Mouse (Mus musculus) WW6 (cell line): ENCODE measurements around the gene Mtx1.
"Not testable (repeated sequence)": the region's sequence is repeated elsewhere in the genome, so short reads cannot be mapped to it uniquely, and the experiment has no call there.

Experiments used
- DNase-seq: peaks from one replicate; pipeline ENCODE4 v3.0.0-alpha.2; 2013; ENCODE audit warnings: low read depth, low spot score

Gene Mtx1

DNA sequence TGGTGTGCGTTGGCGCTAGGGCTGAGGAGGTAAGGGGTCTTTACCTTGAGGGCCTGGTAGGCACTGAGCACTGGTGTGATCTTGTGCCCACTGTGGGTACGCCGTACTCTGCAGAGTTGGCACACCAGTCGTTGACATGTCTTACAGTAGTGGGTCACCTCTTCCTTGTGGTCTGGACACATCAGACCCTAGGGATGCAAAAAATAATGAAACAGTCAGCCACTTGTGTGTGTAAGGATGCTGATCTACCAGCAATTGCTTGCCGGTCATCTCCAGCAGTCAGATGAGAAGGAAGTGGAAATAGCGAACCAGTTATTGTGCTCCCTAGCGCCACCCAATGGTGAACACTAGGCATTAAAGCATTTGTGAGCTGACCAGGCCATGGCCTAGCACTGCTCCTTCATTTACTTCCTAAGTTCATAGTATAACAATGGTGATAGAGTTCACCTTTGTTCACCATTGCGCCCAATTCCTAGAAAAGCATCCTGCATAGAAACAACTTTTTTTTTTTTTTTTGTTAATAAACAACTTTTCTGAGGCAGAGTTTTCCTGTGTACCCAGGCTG is 15.5 kb upstream of the Mtx1 start:
- DNase-seq = no peak

DNA sequence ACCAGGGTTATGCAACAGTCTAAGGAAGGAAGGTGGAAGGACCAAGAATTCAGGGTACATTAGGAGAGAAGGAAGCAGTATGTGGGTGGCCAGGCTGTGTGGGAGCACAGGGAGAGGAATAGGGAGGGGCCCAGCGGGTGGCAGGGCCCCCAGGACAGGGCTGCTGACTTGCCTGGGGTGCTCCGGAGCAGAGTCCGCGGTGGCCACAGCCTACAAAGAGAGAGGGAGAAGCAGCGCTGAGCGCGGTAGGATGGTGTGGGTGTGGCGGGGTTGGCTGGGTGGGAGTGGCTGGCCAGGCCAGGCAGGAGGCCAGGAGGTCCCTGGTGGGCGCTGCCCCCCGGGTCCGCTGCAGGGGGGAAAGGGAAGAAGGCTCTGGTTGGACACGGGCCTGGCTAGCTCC is 11.6 kb upstream of the Mtx1 start:
- DNase-seq = no peak

DNA sequence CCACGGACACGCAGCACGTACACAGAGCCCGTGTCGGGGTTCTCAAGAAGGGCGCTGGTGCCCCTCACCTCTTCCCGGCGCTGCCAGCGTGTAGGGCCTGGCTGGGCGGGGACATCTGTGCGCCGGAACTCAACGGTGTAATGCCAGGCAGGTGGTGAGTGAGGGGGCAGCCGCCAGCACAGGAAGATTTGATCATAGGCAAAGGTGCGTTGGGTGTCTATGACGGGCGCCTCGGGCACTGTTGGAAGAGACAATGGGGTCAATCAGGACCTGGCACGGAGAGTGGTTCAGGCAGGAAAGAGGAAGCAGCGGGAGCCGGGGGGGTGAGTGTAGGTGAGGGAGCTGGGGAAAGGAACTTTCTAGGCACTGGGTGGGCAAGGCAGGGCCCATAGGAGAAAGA is 10.8 kb upstream of the Mtx1 start:
- no peak for DNase-seq

DNA sequence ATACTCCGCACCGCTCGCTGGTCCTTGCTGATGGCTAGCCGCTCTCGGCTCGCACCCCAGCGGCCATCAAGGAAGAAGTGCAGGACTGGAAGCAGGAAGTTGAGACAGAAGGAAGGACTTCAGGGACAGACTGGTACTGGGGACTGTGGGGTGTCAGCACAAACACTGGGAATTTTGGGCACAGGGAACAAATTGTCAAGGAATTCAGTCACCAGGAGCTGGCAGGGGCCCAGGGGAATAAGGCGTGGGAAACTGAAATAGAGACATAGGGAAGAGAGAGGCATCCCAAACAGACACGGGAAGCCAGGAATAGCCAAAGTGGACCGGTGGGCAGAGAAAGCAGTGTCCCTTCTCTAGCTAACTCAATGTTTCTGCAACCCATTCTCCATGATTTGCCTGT is 9.6 kb upstream of the Mtx1 start:
- no peak for DNase-seq

DNA sequence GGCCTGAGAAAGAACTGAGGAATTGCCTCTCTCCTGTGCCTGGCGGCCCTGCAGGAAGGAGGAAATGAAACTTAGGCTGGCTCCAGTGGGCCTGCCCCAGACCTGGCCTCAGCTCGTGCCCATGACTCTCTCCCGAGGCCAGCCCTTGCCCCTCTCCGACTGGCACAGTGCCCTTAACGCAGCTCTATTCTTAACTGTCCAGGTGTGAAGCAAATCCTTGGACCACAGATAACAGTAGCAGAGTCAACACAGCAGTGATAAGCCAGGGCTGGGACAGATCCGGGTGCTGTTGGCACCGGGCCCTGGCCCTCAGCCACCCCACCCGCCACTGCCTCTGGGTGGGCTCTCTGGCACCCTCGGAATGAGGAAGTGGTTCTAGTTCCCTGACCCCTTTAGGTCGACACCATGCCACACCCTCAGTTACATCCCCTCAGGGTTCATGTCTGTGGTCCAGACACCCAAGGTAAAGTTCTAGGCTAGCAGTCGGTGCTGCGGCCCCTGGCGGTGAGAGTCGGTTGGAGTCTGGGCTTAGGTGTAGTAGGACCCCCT is 6.7 kb upstream of the Mtx1 start:
- DNase-seq = no peak

DNA sequence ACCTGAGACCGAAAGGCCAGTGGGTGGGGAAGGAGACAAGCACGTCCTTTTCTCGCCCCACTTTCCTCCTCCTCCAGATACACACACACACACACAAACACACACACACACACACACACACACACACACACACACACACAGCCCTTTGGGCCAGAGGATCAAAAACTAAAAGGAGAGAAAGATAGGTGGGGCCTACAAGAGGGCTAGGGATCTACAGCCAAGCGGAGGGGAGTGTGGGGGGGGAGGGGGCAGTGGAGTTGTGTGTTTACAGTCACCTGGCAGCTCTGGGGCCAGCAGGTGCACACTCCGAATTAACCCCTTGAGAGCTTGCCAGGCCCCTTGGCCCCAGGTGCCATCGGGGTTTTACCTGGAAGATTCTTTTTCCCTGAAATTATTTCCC is 5.7 kb upstream of the Mtx1 start:
- DNase-seq = no peak

DNA sequence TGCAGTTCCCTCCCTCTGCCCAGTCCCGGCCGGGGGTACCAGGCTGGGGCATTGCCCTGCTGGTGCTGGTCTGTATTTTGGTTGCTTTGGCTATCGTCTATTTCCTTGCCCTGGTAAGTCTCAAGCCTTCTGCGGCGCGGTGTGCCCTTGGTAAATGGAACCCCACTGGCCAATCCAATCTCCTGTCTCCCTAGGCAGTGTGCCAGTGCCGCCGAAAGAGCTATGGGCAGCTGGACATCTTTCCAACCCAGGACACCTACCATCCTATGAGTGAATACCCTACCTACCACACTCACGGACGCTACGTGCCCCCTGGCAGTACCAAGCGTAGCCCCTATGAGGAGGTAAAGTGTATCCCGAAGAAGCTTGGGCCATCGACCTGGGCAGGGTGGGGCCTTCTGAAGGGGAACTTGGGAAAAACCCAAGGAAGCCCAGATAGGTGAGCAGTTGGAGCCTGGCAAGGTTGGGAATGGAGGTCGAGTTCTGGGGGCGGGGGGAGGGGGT is 4.9 kb upstream of the Mtx1 start:
- DNase-seq = no peak

DNA sequence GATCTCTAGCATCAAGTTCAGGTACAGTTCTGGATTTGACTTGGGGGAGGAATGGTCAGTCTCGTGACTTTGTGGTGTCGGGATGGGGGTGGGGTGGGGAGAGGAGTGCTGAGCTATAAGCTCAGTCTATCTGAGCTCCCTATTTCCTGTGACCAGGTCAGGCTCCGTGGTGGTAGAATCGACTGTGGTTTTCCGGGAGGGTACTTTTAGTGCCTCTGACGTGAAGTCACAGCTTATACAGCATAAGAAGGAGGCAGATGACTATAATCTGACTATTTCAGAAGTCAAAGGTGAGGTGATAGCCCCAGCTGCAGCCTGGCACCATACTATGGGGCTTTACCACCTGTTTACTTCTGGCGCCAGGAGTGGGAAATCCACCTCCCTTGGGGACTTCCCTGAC is 4.5 kb upstream of the Mtx1 start:
- DNase-seq = no peak

DNA sequence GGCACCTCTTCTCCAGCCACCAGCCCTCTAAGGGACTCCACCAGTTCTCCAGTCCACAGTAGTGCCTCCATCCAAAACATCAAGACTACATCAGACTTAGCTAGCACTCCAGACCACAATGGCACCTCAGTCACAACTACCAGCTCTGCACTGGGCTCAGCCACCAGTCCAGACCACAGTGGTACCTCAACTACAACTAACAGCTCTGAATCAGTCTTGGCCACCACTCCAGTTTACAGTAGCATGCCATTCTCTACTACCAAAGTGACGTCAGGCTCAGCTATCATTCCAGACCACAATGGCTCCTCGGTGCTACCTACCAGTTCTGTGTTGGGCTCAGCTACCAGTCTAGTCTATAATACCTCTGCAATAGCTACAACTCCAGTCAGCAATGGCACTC is 3.7 kb upstream of the Mtx1 start:
- no peak for DNase-seq

DNA sequence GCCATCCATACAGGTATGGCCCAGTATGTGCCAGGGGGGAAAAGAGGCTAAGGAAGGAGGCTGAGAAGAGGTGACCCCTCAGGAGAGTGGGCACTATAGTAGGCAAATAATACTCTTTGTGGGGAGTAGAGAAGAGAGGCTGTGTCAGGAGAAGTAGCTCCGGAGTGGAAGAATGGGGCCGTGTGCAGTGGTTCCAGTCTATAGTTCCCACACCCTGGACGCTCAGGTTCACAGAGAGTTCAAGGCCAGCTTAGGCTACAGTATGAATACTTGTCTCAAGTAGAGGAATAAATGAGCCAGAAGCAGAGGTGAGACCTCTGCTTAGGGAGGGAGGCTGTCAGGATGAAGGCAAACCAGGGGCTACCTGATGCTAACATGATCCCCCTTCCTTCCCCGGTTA is 2.4 kb upstream of the Mtx1 start:
- DNase-seq = no peak

DNA sequence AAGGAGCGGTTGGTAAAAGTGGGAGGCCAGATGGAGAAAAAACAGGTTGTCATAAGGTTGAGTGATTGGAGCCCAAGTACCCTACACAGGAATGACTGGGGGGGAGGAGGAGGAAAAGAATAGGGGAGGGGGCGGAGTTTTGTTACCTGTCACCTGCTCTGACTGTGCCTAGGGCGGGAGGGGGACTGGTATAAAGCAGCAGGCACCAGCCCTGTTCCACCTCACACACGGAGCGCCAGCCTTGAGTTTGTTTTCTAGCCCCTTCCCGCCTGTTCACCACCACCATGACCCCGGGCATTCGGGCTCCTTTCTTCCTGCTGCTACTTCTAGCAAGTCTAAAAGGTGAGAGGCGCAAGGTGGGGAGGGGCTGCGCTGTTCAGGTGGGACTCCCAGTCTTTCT is 1.9 kb upstream of the Mtx1 start, which contains the start of gene Muc1:
TSS of gene Muc1 (plus strand) at position 222 of the 400 bp plus-strand sequence.
- DNase-seq = no peak

DNA sequence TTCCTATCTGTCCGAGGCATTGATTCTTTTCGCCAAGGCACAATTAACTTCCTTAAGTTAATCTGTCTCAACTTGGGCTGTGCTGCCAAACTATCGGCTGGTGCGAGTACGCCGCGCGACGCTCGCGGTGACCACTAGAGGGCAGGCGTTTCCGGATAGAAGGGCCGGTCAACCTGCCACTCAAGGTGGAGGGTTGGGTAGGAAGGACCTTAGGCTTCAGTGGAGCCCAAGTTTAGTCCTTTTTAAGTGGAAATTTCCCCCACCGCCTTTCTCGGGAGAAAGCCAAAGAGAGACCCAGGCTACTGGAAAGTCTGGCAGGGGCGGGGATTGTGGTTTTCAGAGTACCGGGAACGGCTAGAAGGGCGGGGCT is 1.3 kb upstream of the Mtx1 start:
- no peak for DNase-seq

DNA sequence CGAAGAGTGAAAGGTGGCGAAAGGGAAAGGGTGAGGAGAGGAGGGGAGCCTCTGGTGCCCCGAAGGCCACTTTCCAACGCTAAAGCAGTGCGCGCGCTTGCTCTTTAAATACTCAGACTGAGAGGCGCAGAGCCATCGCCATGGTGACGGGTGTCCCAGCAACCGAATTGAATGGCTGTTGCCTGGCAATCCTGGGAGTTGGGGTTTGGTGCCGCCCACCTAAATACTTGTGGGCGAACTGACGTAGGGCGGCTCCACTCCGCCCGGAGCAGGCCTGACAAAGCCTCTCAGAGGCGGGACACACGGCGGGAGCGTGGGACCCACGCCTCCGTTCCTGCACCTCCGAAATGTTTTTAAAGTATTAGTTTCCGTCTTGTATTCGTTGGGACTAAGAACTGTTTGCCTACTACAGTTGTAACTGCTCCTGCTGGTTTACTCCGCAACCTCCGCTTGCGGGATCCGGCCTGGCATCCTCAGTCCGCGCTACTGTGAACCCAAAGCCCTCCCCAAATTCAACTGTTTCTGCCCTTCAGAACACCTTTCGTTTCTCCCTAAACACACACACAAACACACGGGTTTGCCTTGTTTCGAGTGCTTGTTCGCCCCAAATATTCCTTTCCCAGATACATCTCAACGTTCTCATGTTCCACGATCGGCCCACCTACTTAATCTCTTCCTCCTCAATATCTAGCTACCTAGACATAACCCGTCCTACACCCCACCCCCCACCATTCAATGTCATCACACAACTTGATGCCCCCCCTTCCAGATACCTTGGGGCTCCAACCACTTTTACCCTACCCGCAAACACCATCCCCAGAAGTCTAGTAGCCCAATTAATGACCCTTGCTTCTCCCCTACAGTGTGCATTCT is 655 bp upstream of the Mtx1 start:
- DNase-seq = no peak

DNA sequence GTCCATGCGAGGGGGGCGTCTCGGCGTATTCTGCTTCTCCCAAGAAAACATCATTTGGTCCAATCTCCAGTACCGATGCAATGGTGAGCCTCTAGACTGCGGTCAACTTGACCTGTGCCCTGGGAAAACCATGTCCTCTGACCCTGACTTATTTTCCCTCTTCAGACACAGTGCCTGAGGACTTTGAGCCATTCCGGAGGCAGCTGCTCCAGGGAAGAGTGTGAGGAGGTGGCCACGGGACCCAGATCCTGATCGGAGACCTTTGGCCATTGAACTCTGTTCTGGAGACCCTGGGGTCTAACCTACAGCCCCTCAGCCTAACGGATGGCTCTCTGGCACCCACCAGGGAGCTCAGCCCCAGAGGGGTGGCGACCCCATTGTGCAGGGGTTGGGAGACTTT is 527 bp downstream of the Mtx1 start:
- no peak for DNase-seq

DNA sequence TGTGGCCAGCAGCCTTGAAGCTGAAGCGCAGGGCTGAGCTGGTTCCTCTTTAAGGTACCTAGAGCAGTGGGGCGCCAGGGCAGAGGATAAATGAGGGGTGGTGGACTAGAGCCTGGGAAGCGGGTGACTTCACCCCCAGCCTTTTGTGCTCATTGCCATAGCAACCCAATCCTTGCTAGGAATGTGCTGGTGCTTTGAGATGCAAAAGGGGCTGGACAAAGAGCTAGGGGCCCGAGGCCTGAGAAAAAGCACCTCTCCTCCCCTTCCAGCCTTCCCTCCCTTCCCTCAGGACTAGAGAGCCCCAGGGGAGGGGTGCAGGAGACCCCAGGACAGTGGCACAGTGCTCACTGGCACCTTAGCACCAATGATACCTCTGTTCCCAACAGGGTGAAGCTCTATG is 970 bp downstream of the Mtx1 start:
- no peak for DNase-seq

DNA sequence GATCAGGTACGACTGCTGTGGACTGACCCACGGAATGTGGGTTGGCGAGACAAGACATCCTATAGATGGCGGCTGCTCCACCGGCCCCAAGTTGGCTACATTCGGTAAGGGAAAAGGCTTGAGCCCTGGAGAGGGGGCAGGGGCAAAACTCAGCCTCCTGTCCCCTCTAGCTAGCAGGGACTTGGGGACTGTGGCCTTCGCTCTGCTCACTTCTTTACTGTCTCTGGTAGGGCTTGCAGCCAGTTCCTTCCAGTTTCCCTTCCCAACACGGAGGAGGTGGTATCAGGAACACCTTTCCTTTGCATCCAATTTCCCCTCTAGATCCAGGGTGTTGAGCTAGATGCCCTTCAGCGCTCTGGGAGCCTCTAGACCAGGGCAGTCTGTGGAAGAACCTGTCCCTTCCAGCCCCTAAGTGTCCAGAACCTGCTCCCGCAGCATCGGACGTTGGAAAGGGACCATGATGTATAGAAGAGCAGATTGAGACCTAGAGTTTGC is 1.5 kb downstream of the Mtx1 start:
- DNase-seq = no peak

DNA sequence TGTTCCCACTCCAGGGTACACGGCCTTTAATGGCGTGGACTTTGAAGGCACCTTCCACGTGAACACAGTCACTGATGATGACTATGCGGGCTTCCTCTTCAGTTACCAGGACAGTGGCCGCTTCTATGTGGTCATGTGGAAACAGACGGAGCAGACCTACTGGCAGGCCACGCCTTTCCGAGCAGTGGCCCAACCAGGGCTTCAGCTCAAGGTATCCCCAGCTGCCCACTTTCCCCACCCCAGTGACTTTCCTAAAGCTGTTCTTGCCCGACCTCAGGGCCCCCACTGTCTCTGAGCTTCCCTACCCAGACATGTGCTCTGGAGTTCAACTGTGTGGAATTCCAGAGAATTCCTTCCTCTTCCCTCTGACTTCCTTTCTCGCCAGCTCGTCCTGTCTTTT is 2.1 kb downstream of the Mtx1 start:
- DNase-seq = no peak

DNA sequence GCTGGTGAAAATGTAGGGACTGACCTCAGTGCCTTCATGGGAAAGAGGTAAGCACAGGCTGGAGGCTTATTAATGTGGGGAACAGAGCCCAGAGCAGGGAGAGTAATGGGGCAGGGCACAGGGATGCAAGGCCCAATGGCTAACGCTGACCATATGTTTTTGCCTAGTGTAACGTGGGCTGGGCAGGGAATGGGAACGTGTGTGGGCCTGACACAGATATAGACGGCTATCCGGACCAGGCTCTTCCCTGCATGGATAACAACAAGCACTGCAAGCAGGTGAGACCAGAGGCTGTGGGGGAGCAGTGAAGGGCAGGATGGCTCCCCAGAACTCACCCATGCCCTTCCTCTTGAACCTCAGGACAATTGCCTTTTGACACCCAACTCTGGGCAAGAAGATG is 5.7 kb downstream of the Mtx1 start:
- DNase-seq = no peak

DNA sequence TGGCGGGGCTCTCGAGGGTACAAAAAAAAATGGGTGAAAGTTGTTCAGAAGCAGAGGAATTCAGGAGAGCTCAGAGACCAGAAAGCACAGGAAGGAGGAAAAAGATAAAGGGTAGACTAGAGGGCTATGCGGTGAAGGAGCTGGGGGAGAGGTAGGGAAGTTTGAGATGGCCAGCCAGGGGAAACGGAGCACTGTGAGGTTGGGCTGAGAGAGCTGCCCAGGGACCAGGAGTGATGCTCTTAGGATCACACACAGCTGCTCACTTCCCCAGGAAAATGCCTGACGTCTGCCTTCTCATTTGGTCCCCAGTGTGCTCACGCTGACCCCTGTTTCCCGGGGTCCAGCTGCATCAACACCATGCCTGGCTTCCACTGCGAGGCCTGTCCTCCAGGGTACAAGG is 7.3 kb downstream of the Mtx1 start:
- no peak for DNase-seq

DNA sequence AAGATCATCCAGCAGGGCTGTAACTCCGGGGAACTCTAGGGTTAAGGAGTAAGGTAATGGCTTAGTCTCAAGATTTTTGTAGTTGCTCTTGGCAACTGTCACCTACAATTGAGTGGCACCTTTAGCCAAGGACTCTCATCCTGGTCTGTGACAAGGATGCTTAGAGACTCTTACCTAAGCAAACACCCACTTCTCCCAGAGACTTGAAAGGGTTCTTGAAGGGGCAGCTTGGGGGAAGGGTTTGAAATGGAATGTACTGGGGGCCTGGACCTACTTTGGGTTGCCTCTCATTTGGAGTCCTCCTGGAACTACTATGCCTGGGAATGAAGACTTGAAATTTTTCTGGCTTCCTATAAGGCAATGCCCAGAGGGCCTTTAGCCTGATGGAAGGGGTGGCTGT is 8.6 kb downstream of the Mtx1 start:
- DNase-seq = no peak

DNA sequence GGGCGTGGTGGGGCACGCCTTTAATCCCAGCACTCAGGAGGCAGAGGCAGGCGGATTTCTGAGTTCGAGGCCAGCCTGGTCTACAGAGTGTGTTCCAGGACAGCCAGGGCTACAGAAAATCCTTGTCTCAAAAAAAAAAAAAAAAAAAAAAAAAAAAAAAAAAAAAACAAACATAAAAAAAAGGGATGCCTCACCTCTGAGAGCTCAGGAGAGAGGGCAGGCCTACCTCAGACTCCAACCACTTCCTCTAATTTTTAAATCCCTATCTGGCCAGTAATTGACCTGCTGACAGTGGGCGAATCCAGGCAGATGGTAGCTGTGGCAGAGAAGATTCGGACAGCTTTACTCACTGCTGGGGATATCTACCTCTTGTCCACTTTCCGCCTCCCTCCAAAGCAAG is 10.5 kb downstream of the Mtx1 start:
- DNase-seq = not testable (repeated sequence)

DNA sequence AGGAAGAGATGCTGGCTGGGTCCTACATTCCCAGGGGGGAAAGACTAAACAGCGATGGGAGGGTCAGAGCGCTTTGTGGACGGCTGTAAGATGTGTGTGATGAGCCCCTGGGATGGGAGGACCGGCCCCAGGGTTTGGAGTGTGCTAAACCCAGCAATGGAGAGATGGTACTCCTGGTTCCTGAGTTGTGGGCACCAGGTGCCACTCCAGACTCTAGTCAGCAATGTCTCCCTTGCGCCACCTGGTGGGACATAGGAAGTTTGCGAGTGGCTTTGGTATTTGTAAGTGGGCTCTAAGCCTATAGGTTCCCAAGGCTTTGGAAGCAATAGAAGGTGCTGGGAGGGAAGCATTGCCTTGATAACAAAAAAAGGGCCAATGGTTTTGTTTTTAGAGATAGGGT is 11.0 kb downstream of the Mtx1 start:
- peak; percentile 75 for DNase-seq
